Mouse (Mus musculus) brain, embryonic 14.5 days (tissue): ENCODE data around the gene Nell1.

Experiments used
- CTCF ChIP-seq: fragments of 200-500 bp; IDR thresholded peaks from 2 replicates; pipeline ENCODE4 v1.5.1; 2012; ENCODE audit warnings: inconsistent platforms, mild to moderate bottlenecking, moderate library complexity, borderline replicate concordance; ENCODE audit not compliant: insufficient read depth, insufficient read length; ENCODE audit errors: extremely low read depth
- POLR2A ChIP-seq: fragments of 200-500 bp; IDR thresholded peaks from 2 replicates; pipeline ENCODE4 v1.6.1; 2012; ENCODE audit warnings: mild to moderate bottlenecking, inconsistent platforms, borderline replicate concordance; ENCODE audit not compliant: poor library complexity, insufficient read depth, insufficient read length, severe bottlenecking; ENCODE audit errors: extremely low read depth

DNA sequence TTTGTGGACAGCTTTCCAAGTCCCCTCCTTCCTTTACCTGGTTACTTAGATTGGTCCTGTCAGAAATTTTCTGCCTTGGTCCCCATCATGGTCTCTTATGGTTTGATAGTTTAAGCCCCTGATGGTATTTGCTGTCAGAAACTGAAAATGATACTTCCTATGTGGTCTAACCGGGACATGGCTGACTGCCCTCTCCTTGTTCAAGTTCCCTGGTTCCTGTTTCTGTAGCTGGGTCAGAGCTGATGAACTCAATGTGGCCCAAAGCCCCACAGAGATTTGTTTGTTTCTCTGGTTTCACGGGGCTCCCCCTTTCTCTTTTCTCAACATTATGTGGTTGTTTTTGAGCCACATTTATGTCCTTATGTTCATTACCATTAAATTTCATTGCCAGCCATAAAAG, 30.6 kb downstream of the Nell1 start:
- TF ChIP-seq CTCF, result no peak
- no peak for TF ChIP-seq POLR2A
